9 mouse cellular contexts compared by ENCODE assay signal in genomic region chr10:53414092-53415085, GRCm38 (mm10). TPM values are rescaled to one million over a fixed set of nuclear protein-coding genes. Genes with fewer than 3 reads are reported as not detected.
DNase-seq lines count a peak whose midpoint lies in the region; ATAC-seq and TF ChIP-seq lines count a peak whose summit lies in the region.
"Had no signal": no experiment of that assay in that cellular context is flagged by ENCODE, and none has a peak within 500 bp of the region (broad histone marks: within the 10 kb centered on the region; RNA-seq: fewer than 3 reads in every experiment).

No protein-coding gene starts in this region.

- no peak for TF ChIP-seq CTCF in forebrain, postnatal 0 days (IDR thresholded peaks at IDR 0.05; ENCODE audit: low read depth)
- no peak for TF ChIP-seq CTCF in MEL (IDR thresholded peaks at IDR 0.05 in 2 of 3, conservative IDR thresholded peaks at IDR 0.05 in 1 of 3; ENCODE audit: control insufficient read depth in 1 of 3, insufficient read depth in 1 of 3, low read depth in 2 of 3, low read length in 3 of 3, poor library complexity in 1 of 3, severe bottlenecking in 1 of 3)

- no peak for TF ChIP-seq POLR2A in MEL (IDR thresholded peaks at IDR 0.05; ENCODE audit: control insufficient read depth in 1 of 2, insufficient read depth in 1 of 2, low read depth in 1 of 2, low read length in 2 of 2, poor library complexity in 1 of 2)

- no peak overlapping the region for H3K9ac ChIP-seq in forebrain, embryonic 13.5 days
- H3K9ac ChIP-seq in forebrain, postnatal 0 days: no peak overlapping the region
- no peak overlapping the region for H3K9ac ChIP-seq in MEL (ENCODE audit: control insufficient read depth, low read depth, low read length, poor library complexity, severe bottlenecking)
- H3K9ac ChIP-seq in heart, embryonic 12.5 days: no peak overlapping the region

- DNase-seq in forebrain, postnatal 0 days: no peak
- DNase-seq in MEL (ENCODE audit: low read depth, low spot score) (no peak), adipocyte (ENCODE audit: low spot score) (no peak)
- DNase-seq in lung, postnatal 36 days: peak; percentile 53
- no peak for DNase-seq in ovary, adult 18-20 months (ENCODE audit: low spot score)
- DNase-seq in gastrocnemius, postnatal 25 days: no peak

- no peaks in the 10 kb centered on the region for H3K27me3 ChIP-seq in forebrain, embryonic 13.5 days
- H3K27me3 ChIP-seq in forebrain, postnatal 0 days (ENCODE audit: insufficient read depth, low read length): no peaks in the 10 kb centered on the region
- H3K27me3 ChIP-seq in MEL (ENCODE audit: control insufficient read depth in 1 of 2, insufficient read depth in 2 of 2, low read length in 2 of 2): no peaks in the 10 kb centered on the region
- no peaks in the 10 kb centered on the region for H3K27me3 ChIP-seq in heart, embryonic 12.5 days (replicated peaks)

- WGBS in forebrain, embryonic 13.5 days: 32% methylated on average over 6 of the region's 6 CpGs
- WGBS in forebrain, postnatal 0 days: 38% methylated on average over 6 of the region's 6 CpGs
- WGBS in heart, embryonic 12.5 days: 44% methylated on average over 6 of the region's 6 CpGs

- 0 out of 2 replicates have a peak overlapping the region, but pooled peaks have one; percentile 10 for H3K27ac ChIP-seq in forebrain, embryonic 13.5 days
- no peak overlapping the region for H3K27ac ChIP-seq in forebrain, postnatal 0 days (ENCODE audit: low read depth, low read length)
- no peak overlapping the region for H3K27ac ChIP-seq in MEL (ENCODE audit: control insufficient read depth, low read depth, low read length)
- peak overlapping the region; percentile 48 for H3K27ac ChIP-seq in heart, embryonic 12.5 days (ENCODE audit: poor library complexity, severe bottlenecking)

- ATAC-seq in forebrain, embryonic 13.5 days: peak; percentile 74; the same call in 1 of the 2 replicates
- ATAC-seq in forebrain, postnatal 0 days: no peak
- ATAC-seq in heart, embryonic 12.5 days (ENCODE audit: insufficient number of reproducible peaks, low FRiP score): no peak
- ATAC-seq: intestine, postnatal 0 days had no signal

- no peak overlapping the region for H3K4me3 ChIP-seq in forebrain, embryonic 13.5 days
- no peak overlapping the region for H3K4me3 ChIP-seq in forebrain, postnatal 0 days (ENCODE audit: low read depth, low read length)
- H3K4me3 ChIP-seq in MEL (ENCODE audit: control insufficient read depth in 1 of 2, insufficient read depth in 1 of 2, low read depth in 2 of 2, low read length in 2 of 2): no peak overlapping the region
- H3K4me3 ChIP-seq in heart, embryonic 12.5 days: no peak overlapping the region

- TF ChIP-seq EP300 in MEL (IDR thresholded peaks at IDR 0.05; ENCODE audit: low read depth in 1 of 2, low read length in 2 of 2): no peak

- TF ChIP-seq RAD21 in MEL (IDR thresholded peaks at IDR 0.05; ENCODE audit: low read depth, low read length): no peak

- no peaks in the 10 kb centered on the region for H3K9me3 ChIP-seq in forebrain, embryonic 13.5 days (replicated peaks)
- no peaks in the 10 kb centered on the region for H3K9me3 ChIP-seq in forebrain, postnatal 0 days (ENCODE audit: low read length)
- no peaks in the 10 kb centered on the region for H3K9me3 ChIP-seq in MEL (replicated peaks; ENCODE audit: insufficient read depth, low read length)
- H3K9me3 ChIP-seq in heart, embryonic 12.5 days (replicated peaks): no peaks in the 10 kb centered on the region

- H3K4me1 ChIP-seq in forebrain, embryonic 13.5 days: peaks cover 7% of the 10 kb centered on the region
- no peaks in the 10 kb centered on the region for H3K4me1 ChIP-seq in forebrain, postnatal 0 days (ENCODE audit: insufficient read depth)
- peaks cover 1 to 10% of the 10 kb centered on the region in 2 experiments; a peak in 2 of 4 replicates for H3K4me1 ChIP-seq in MEL (ENCODE audit: control insufficient read depth in 1 of 2, insufficient read depth in 2 of 2, low read length in 2 of 2)
- peaks cover 13% of the 10 kb centered on the region; the same call in 1 of the 2 replicates for H3K4me1 ChIP-seq in heart, embryonic 12.5 days (replicated peaks)

- no peaks in the 10 kb centered on the region for H3K79me2 ChIP-seq in MEL (ENCODE audit: control insufficient read depth, insufficient read depth, low read length, poor library complexity)

- no peak overlapping the region for H3K4me2 ChIP-seq in forebrain, embryonic 13.5 days
- H3K4me2 ChIP-seq in forebrain, postnatal 0 days (ENCODE audit: low read depth): no peak overlapping the region
- no peak overlapping the region for H3K4me2 ChIP-seq in heart, embryonic 12.5 days

- no peaks in the 10 kb centered on the region for H3K36me3 ChIP-seq in forebrain, embryonic 13.5 days (ENCODE audit: poor library complexity, severe bottlenecking)
- no peaks in the 10 kb centered on the region for H3K36me3 ChIP-seq in forebrain, postnatal 0 days (ENCODE audit: insufficient read depth)
- peaks cover 0 to 7% of the 10 kb centered on the region in 2 experiments; a peak in 2 of 4 replicates for H3K36me3 ChIP-seq in MEL (ENCODE audit: control insufficient read depth in 1 of 2, insufficient read depth in 2 of 2, low read length in 2 of 2)
- H3K36me3 ChIP-seq in heart, embryonic 12.5 days: no peaks in the 10 kb centered on the region

TF ChIP-seq in MEL, 35 proteins besides CTCF, POLR2A, EP300 and RAD21:
- TF ChIP-seq MAFK (IDR thresholded peaks at IDR 0.05; ENCODE audit: borderline replicate concordance, low read depth, low read length): peak; percentile 69; the same call in 1 of the 2 replicates
- no peak for TF ChIP-seq TBP (IDR thresholded peaks at IDR 0.05; ENCODE audit: low read depth, low read length)
TF ChIP-seq in MEL: peak in this region for 1.

RNA-seq across cellular contexts. Expression of gene Cep85l, which starts 34.6 kb away (rescaled TPM):
- 5.6 and 5.9 TPM in 2 replicates for polyA plus RNA-seq in forebrain, embryonic 13.5 days (2015; fragmentation: Nextera tagmentation; extraction: Ambion mirVana)
- 12.7 and 18.2 TPM in 2 replicates for total RNA-seq in forebrain, postnatal 0 days (2014; rRNA removed)
- polyA plus RNA-seq in forebrain, postnatal 0 days (2015; fragmentation: Nextera tagmentation; extraction: Ambion mirVana): 4.9 and 6.9 TPM in 2 replicates
- total RNA-seq in MEL (2012; rRNA removed): 2.1 and 2.2 TPM in 2 replicates
- 10 to 100 TPM in 1 of 2 experiments, 1 to 10 TPM in 1; 3.0 to 43.1 TPM for polyA plus RNA-seq in MEL (2012; ENCODE audit: insufficient read depth in 1 of 2, insufficient read length in 2 of 2, low read depth in 1 of 2, low replicate concordance in 2 of 2, missing spikeins in 1 of 2)
- 5.5 TPM in 2 replicates for polyA plus RNA-seq in heart, embryonic 12.5 days (2016; fragmentation: Nextera tagmentation; extraction: Ambion mirVana)
- 10 to 100 TPM; 30.7 to 85.6 TPM for total RNA-seq in gastrocnemius, postnatal 25 days (2021)

Comparison
In these comparisons a context has a peak if more than half of its experiments do, and no peak if none do; other contexts are left out.
1. H3K27ac ChIP-seq: peak in forebrain, embryonic 13.5 days (single experiment) and heart, embryonic 12.5 days (single experiment); none in forebrain, postnatal 0 days (single experiment) and MEL (single experiment).